Comparison of ENCODE assay signal across 18 mouse cellular contexts in the genomic region with DNA sequence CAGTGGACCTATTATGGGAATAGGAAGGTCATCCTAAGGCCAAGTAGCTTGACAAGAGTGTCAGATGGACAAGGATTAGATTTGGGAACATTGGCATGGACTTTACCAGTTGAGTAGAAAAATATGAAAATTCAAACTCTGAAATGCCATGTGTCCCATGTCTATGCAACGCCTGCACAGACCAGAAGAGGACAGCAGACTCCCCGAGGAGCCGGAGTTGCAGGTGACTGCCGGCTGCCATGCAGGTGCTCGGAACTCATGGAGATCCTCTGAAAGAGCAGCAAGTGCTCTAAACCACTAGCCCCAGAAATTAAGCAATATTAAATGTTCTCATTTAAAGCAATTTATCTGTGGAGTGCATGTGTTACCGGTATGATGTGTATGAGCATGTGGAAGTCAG. TPM values are rescaled to one million over a fixed set of nuclear protein-coding genes. Genes with fewer than 3 reads are reported as not detected.
DNase-seq lines count a peak whose midpoint lies in the region; ATAC-seq and TF ChIP-seq lines count a peak whose summit lies in the region.
"Had no signal": no experiment of that assay in that cellular context is flagged by ENCODE, and none has a peak within 500 bp of the region (broad histone marks: within the 10 kb centered on the region; RNA-seq: fewer than 3 reads in every experiment).

No protein-coding gene starts in this region.

- no peak for TF ChIP-seq POLR2A in CH12.LX (IDR thresholded peaks at IDR 0.05; ENCODE audit: low read depth, low read length)
- TF ChIP-seq POLR2A in small intestine, adult 2 months (IDR thresholded peaks at IDR 0.05; ENCODE audit: low read depth, low read length) = no peak

- no peak for ATAC-seq in liver, embryonic 14.5 days (ENCODE audit: insufficient read depth)
- ATAC-seq: forebrain, embryonic 15.5 days had no signal

- no peak overlapping the region for H3K4me2 ChIP-seq in liver, embryonic 14.5 days (ENCODE audit: low read depth)
- no peak overlapping the region for H3K4me2 ChIP-seq in CH12.LX (ENCODE audit: insufficient read depth, low read depth, poor library complexity, severe bottlenecking)
- H3K4me2 ChIP-seq: forebrain, embryonic 15.5 days; hindbrain, embryonic 14.5 days; limb, embryonic 13.5 days had no signal

- no peak for TF ChIP-seq EP300 in liver, embryonic 14.5 days (IDR thresholded peaks at IDR 0.05; ENCODE audit: low read depth)
- TF ChIP-seq EP300 in CH12.LX (IDR thresholded peaks at IDR 0.05; ENCODE audit: low read length) = no peak

- peak; percentile 32 for TF ChIP-seq RAD21 in CH12.LX (IDR thresholded peaks at IDR 0.05; ENCODE audit: low read depth, low read length)

- dilution Hi-C loops in CH12.LX (cut with MboI; ENCODE audit: extremely low pct_ligation_motif_present, extremely low pct_unique_long_range_greater_than_20kb, low sequenced_read_pairs) = no loop called here

- in situ Hi-C loops in CH12.LX (cut with MboI; ENCODE audit: low pct_ligation_motif_present, low pct_unique_long_range_greater_than_20kb, low sequenced_read_pairs) = no loop called here

- H3K27ac ChIP-seq in liver, embryonic 14.5 days = no peak overlapping the region
- no peak overlapping the region for H3K27ac ChIP-seq in CH12.LX (ENCODE audit: insufficient read depth, low read depth)
- H3K27ac ChIP-seq in small intestine, adult 2 months (ENCODE audit: insufficient read depth, low read depth, low read length) = no peak overlapping the region
- H3K27ac ChIP-seq in forebrain, embryonic 10.5 days = no peak overlapping the region
- H3K27ac ChIP-seq: forebrain, embryonic 15.5 days; hindbrain, embryonic 14.5 days; limb, embryonic 13.5 days had no signal

- no peaks in the 10 kb centered on the region for H3K4me1 ChIP-seq in liver, embryonic 14.5 days (replicated peaks; ENCODE audit: control insufficient read depth in 2 of 2, insufficient read depth in 2 of 2, low read length in 1 of 2)
- H3K4me1 ChIP-seq in CH12.LX (ENCODE audit: control insufficient read depth in 1 of 2, insufficient read depth in 2 of 2) = no peaks in the 10 kb centered on the region
- H3K4me1 ChIP-seq in small intestine, adult 2 months (ENCODE audit: control insufficient read depth, insufficient read depth, insufficient read length, low read length) = no peaks in the 10 kb centered on the region
- H3K4me1 ChIP-seq in forebrain, embryonic 10.5 days = no peaks in the 10 kb centered on the region
- H3K4me1 ChIP-seq: forebrain, embryonic 15.5 days; limb, embryonic 13.5 days had no signal

- DNase-seq in heart, adult 11 months = peak; percentile 63
- DNase-seq in heart, adult 18-20 months = no peak
- DNase-seq in liver, embryonic 14.5 days (ENCODE audit: low read depth in 3 of 3, low spot score in 3 of 3) = no peak
- no peak for DNase-seq in liver
- no peak for DNase-seq in CH12.LX (ENCODE audit: extremely low read depth)
- no peak for DNase-seq in urinary bladder, postnatal 4 days (ENCODE audit: low spot score in 2 of 2)
- DNase-seq in forebrain, embryonic 10.5 days (ENCODE audit: extremely low spot score, low spot score) = no peak
- DNase-seq: adrenal gland, adult 2 months; cerebellum, adult 18-20 months; layer of hippocampus, adult 9-11 months had no signal

- H3K27me3 ChIP-seq in liver, embryonic 14.5 days (ENCODE audit: control insufficient read depth, insufficient read depth, low read length) = no peaks in the 10 kb centered on the region
- H3K27me3 ChIP-seq in CH12.LX (replicated peaks) = no peaks in the 10 kb centered on the region
- no peaks in the 10 kb centered on the region for H3K27me3 ChIP-seq in small intestine, adult 2 months (ENCODE audit: control insufficient read depth, insufficient read depth, low read length)
- H3K27me3 ChIP-seq in forebrain, embryonic 10.5 days (ENCODE audit: poor library complexity, severe bottlenecking) = no peaks in the 10 kb centered on the region
- H3K27me3 ChIP-seq: forebrain, embryonic 15.5 days; limb, embryonic 13.5 days had no signal

- TF ChIP-seq CTCF in liver, embryonic 14.5 days (IDR thresholded peaks at IDR 0.05; ENCODE audit: low read depth) = peak; percentile 45
- TF ChIP-seq CTCF in CH12.LX (conservative IDR thresholded peaks at IDR 0.05 in 1 of 2, IDR thresholded peaks at IDR 0.05 in 1 of 2; ENCODE audit: low read depth in 2 of 2, low read length in 2 of 2) = peak; percentile 9 to 48; a peak in 2 of 4 replicates
- TF ChIP-seq CTCF in small intestine, adult 2 months (IDR thresholded peaks at IDR 0.05; ENCODE audit: extremely low read depth, insufficient read length, insufficient replicate concordance, low read depth, low read length) = peak; percentile 39; the same call in 1 of the 2 replicates

- 83% methylated on average over 6 of the region's 6 CpGs for whole genome bisulfite sequencing in liver, embryonic 14.5 days (ENCODE audit: insufficient replicate concordance)
- WGBS in small intestine, adult 2 months = 89% methylated on average over 6 of the region's 6 CpGs
- WGBS in forebrain, embryonic 10.5 days = 95% methylated on average over 6 of the region's 6 CpGs

- H3K4me3 ChIP-seq in liver, embryonic 14.5 days (ENCODE audit: insufficient read depth in 1 of 2, low read depth in 2 of 2, low read length in 2 of 2) = no peak overlapping the region
- no peak overlapping the region for H3K4me3 ChIP-seq in CH12.LX (replicated peaks in 1 of 3; ENCODE audit: low read depth in 2 of 3, low read length in 2 of 3, poor library complexity in 1 of 3)
- H3K4me3 ChIP-seq in small intestine, adult 2 months (ENCODE audit: low read depth, low read length) = no peak overlapping the region
- no peak overlapping the region for H3K4me3 ChIP-seq in forebrain, embryonic 10.5 days
- H3K4me3 ChIP-seq: forebrain, embryonic 15.5 days; limb, embryonic 13.5 days had no signal

- peaks cover 2% of the 10 kb centered on the region; the same call in 1 of the 2 replicates for H3K36me3 ChIP-seq in liver, embryonic 14.5 days (replicated peaks; ENCODE audit: control insufficient read depth, insufficient read depth, low read depth)
- H3K36me3 ChIP-seq in CH12.LX (replicated peaks in 1 of 2; ENCODE audit: control insufficient read depth in 1 of 2, insufficient read depth in 1 of 2, low read length in 1 of 2) = peaks cover 28 to 70% of the 10 kb centered on the region in 2 experiments
- peaks cover 54% of the 10 kb centered on the region for H3K36me3 ChIP-seq in small intestine, adult 2 months (ENCODE audit: control insufficient read depth, insufficient read depth, low read length)
- H3K36me3 ChIP-seq in forebrain, embryonic 10.5 days (replicated peaks) = peaks cover 96% of the 10 kb centered on the region

- H3K9ac ChIP-seq in liver, embryonic 14.5 days (replicated peaks) = no peak overlapping the region
- no peak overlapping the region for H3K9ac ChIP-seq in CH12.LX (ENCODE audit: insufficient read depth, low read depth)
- H3K9ac ChIP-seq: forebrain, embryonic 15.5 days; hindbrain, embryonic 14.5 days; limb, embryonic 13.5 days had no signal

- no peaks in the 10 kb centered on the region for H3K9me3 ChIP-seq in liver, embryonic 14.5 days (ENCODE audit: control insufficient read depth, low read length)
- no peaks in the 10 kb centered on the region for H3K9me3 ChIP-seq in CH12.LX (replicated peaks; ENCODE audit: low read length)
- H3K9me3 ChIP-seq in forebrain, embryonic 10.5 days = peaks cover 3% of the 10 kb centered on the region; the same call in 1 of the 2 replicates
- H3K9me3 ChIP-seq: forebrain, embryonic 15.5 days; G1E; limb, embryonic 13.5 days had no signal

- H3K79me2 ChIP-seq in CH12.LX (replicated peaks; ENCODE audit: control insufficient read depth, extremely low read depth, insufficient read depth, poor library complexity, severe bottlenecking) = no peaks in the 10 kb centered on the region

TF ChIP-seq in CH12.LX, 34 proteins besides CTCF, POLR2A, EP300 and RAD21:
- TF ChIP-seq POLR2AphosphoS2 (IDR thresholded peaks at IDR 0.05; ENCODE audit: low read depth, low read length) (no peak), SMC3 (IDR thresholded peaks at IDR 0.05; ENCODE audit: low read depth, low read length) (peak; percentile 35)

RNA-seq across cellular contexts. Expression of a gene that starts 35.5 kb away (rescaled TPM):
- under 1 TPM in 1 of 2 experiments, not detected in 1; 0.10 TPM for total RNA-seq in heart, adult 18-20 months (2021)
- 0.45 and 0.47 TPM in 2 replicates for polyA plus RNA-seq in liver, embryonic 14.5 days (2012; rRNA removed)
- polyA plus RNA-seq in liver, embryonic 14.5 days (2014; fragmentation: Nextera tagmentation; extraction: Ambion mirVana) = 0.14 and 0.25 TPM in 2 replicates
- total RNA-seq in CH12.LX (2012; rRNA removed) = not detected in 2 replicates
- total RNA-seq in CH12.LX (2014; rRNA removed) = not detected in 2 replicates
- polyA plus RNA-seq in CH12.LX (2012; ENCODE audit: insufficient read length, low read depth) = not detected in 2 replicates
- 1.1 and 1.7 TPM in 2 replicates for polyA plus RNA-seq in small intestine, adult 2 months (2012; rRNA removed)
- not detected in 2 replicates for polyA plus RNA-seq in forebrain, embryonic 10.5 days (2016; fragmentation: Nextera tagmentation; extraction: Ambion mirVana)
- total RNA-seq: G1E; megakaryocyte-erythroid progenitor cell, adult 5-6 weeks had no signal
- polyA plus RNA-seq: embryonic facial prominence, embryonic 11.5 days; forebrain, embryonic 15.5 days; G1E; hindbrain, embryonic 14.5 days; neural tube, embryonic 14.5 days had no signal

RNA-seq across cellular contexts. Expression of a gene that starts 47.6 kb away (rescaled TPM):
- 10 to 100 TPM; 38.7 to 39.6 TPM for total RNA-seq in heart, adult 18-20 months (2021)
- 1.6 and 2.2 TPM in 2 replicates for polyA plus RNA-seq in liver, embryonic 14.5 days (2012; rRNA removed)
- polyA plus RNA-seq in liver, embryonic 14.5 days (2014; fragmentation: Nextera tagmentation; extraction: Ambion mirVana) = 2.3 and 3.2 TPM in 2 replicates
- total RNA-seq in CH12.LX (2012; rRNA removed) (9.0 and 9.3 TPM in 2 replicates), CH12.LX (2014; rRNA removed) (13.9 and 14.2 TPM in 2 replicates)
- polyA plus RNA-seq in CH12.LX (2012; ENCODE audit: insufficient read length, low read depth) = 10.9 and 11.8 TPM in 2 replicates
- polyA plus RNA-seq in small intestine, adult 2 months (2012; rRNA removed) = 2.6 and 4.1 TPM in 2 replicates
- 13.5 and 13.9 TPM in 2 replicates for polyA plus RNA-seq in forebrain, embryonic 10.5 days (2016; fragmentation: Nextera tagmentation; extraction: Ambion mirVana)
